Mouse (Mus musculus): ENCODE data around the gene Fam83g. TPM values are rescaled to one million over a fixed set of nuclear protein-coding genes. Genes with fewer than 3 reads are reported as not detected.

Gene Fam83g
- total and polyA plus RNA-seq, 3 experiments = 0.26 to 0.30 (median 0.29) TPM

- no peak overlapping the region for H3K4me3 ChIP-seq
- H3K27ac ChIP-seq = peak overlapping the region; percentile 58
- intact Hi-C loops (cut with DNase I) = no loop called here
- 86% methylated on average over 5 of the region's 5 CpGs for WGBS
- no peak overlapping the region for H3K9ac ChIP-seq (ENCODE audit: low read depth, low read length)
- no peaks in the 10 kb centered on the region for H3K79me2 ChIP-seq (replicated peaks; ENCODE audit: control insufficient read depth, insufficient read depth, low read length)
- no peak for DNase-seq
- H3K4me1 ChIP-seq (ENCODE audit: control insufficient read depth, insufficient read depth, low read length) = peaks cover 10% of the 10 kb centered on the region
- no peaks in the 10 kb centered on the region for H3K36me3 ChIP-seq (ENCODE audit: control insufficient read depth, insufficient read depth, low read length)
- no peaks in the 10 kb centered on the region for H3K27me3 ChIP-seq (ENCODE audit: control insufficient read depth, insufficient read depth, low read length)
- no peak for TF ChIP-seq POLR2A (IDR thresholded peaks at IDR 0.05; ENCODE audit: insufficient read depth, low read depth, low read length)
- no peak for TF ChIP-seq CTCF (IDR thresholded peaks at IDR 0.05)
- TF ChIP-seq EP300 (IDR thresholded peaks at IDR 0.05; ENCODE audit: insufficient read depth, low read depth, low read length) = no peak
Observed at GRCm38 (mm10) chr11:61645357-61645857, 38.5 kb upstream of the Fam83g start.

DNA sequence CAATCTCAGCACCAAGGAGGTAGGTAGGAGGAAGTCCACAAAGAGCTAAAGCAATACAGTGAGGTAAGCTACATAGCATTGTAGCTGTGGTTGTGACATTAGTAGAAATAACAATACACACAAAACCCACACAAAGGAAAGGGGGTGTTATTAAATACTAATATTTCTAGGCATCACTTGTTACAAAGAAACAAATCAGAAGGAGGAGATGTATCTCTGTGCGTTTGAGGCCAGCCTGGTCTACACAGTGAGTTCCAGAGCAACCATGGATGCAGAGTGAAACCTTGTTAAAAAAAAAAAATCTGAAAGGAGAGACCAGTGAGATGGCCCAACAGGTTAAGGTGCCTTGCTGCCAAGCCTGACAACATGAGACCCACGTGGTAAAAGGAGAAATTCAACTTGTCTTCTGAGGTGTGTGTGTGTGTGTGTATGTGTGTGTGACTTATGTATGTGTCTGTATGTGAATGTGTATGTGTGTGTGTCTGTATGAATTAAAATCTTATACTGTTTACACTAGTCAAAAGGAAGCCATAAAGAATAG, 37.3 kb upstream of the Fam83g start:
- no peak overlapping the region for H3K27ac ChIP-seq
- intact Hi-C loops (cut with DNase I) = no loop called here
- no peak for TF ChIP-seq CTCF (IDR thresholded peaks at IDR 0.05)
- TF ChIP-seq POLR2A (IDR thresholded peaks at IDR 0.05; ENCODE audit: insufficient read depth, low read depth, low read length) = no peak
- no peak for TF ChIP-seq EP300 (IDR thresholded peaks at IDR 0.05; ENCODE audit: insufficient read depth, low read depth, low read length)
- peaks cover 10% of the 10 kb centered on the region for H3K4me1 ChIP-seq (ENCODE audit: control insufficient read depth, insufficient read depth, low read length)
- no peaks in the 10 kb centered on the region for H3K27me3 ChIP-seq (ENCODE audit: control insufficient read depth, insufficient read depth, low read length)
- no peak overlapping the region for H3K9ac ChIP-seq (ENCODE audit: low read depth, low read length)
- 70% methylated on average over 2 of the region's 2 CpGs for WGBS
- DNase-seq = no peak
- no peak overlapping the region for H3K4me3 ChIP-seq
- H3K36me3 ChIP-seq (ENCODE audit: control insufficient read depth, insufficient read depth, low read length) = no peaks in the 10 kb centered on the region
- no peaks in the 10 kb centered on the region for H3K79me2 ChIP-seq (replicated peaks; ENCODE audit: control insufficient read depth, insufficient read depth, low read length)

DNA sequence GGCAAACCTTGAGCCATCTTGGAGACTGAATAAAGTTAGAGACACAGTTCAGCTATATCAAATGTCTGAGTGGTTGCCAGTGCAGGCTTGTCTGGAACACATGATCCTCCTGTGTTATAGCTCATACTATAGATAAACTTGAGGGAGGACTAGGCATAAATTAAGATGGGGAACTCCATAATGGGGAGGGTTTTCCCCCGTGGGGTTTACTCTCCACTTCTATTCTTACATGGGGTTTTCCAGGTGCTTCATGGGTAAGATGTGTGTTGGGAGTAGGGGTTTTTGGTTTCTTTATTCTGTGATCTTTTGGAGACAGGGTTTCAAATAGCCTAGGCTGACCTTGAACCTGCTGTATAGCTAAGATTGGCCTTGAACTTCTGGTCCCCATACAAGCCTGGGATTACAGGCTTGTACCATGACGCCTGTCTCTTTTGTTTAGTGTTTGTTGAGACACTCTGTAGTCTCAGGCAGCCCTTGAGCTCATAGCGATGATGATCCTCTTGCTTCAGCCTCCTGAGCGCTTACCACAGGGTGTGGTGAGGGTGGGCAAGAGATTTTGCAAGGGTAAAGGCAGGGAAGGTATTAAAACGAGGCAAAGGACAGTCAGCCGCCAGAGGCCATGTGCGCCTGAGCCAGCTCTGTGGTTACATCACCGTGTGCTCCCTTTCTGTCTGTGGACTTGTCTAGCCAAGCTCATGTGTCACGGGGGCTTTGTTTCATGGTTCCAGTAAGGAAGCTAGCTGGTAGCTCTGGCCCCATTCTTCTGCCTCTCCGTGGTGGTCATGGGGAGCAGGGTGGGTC, 36.6 kb upstream of the Fam83g start:
- TF ChIP-seq CTCF (IDR thresholded peaks at IDR 0.05) = no peak
- no peak for TF ChIP-seq POLR2A (IDR thresholded peaks at IDR 0.05; ENCODE audit: insufficient read depth, low read depth, low read length)
- no peak for TF ChIP-seq EP300 (IDR thresholded peaks at IDR 0.05; ENCODE audit: insufficient read depth, low read depth, low read length)
- Histone ChIP-seq H3K27ac (no peak overlapping the region), H3K79me2 (replicated peaks; ENCODE audit: control insufficient read depth, insufficient read depth, low read length) (no peaks in the 10 kb centered on the region), H3K4me3 (no peak overlapping the region), H3K4me1 (ENCODE audit: control insufficient read depth, insufficient read depth, low read length) (peaks cover 11% of the 10 kb centered on the region), H3K27me3 (ENCODE audit: control insufficient read depth, insufficient read depth, low read length) (no peaks in the 10 kb centered on the region), H3K9ac (ENCODE audit: low read depth, low read length) (no peak overlapping the region), H3K36me3 (ENCODE audit: control insufficient read depth, insufficient read depth, low read length) (no peaks in the 10 kb centered on the region)
- DNase-seq = no peak
- WGBS = 74% methylated on average over 10 of the region's 10 CpGs
- intact Hi-C loops (cut with DNase I) = no loop called here

GRCm38 (mm10) chr11:61647956-61648748, 35.7 kb upstream of the Fam83g start:
- H3K27ac ChIP-seq = no peak overlapping the region; the same call in 1 of the 2 replicates
- H3K4me1 ChIP-seq (ENCODE audit: control insufficient read depth, insufficient read depth, low read length) = peaks cover 12% of the 10 kb centered on the region
- no peak for DNase-seq
- no peak overlapping the region for H3K9ac ChIP-seq (ENCODE audit: low read depth, low read length)
- 34% methylated on average over 6 of the region's 6 CpGs for WGBS
- no peak for TF ChIP-seq POLR2A (IDR thresholded peaks at IDR 0.05; ENCODE audit: insufficient read depth, low read depth, low read length)
- H3K4me3 ChIP-seq = no peak overlapping the region
- H3K79me2 ChIP-seq (replicated peaks; ENCODE audit: control insufficient read depth, insufficient read depth, low read length) = no peaks in the 10 kb centered on the region
- no peaks in the 10 kb centered on the region for H3K36me3 ChIP-seq (ENCODE audit: control insufficient read depth, insufficient read depth, low read length)
- intact Hi-C loops (cut with DNase I) = no loop called here
- H3K27me3 ChIP-seq (ENCODE audit: control insufficient read depth, insufficient read depth, low read length) = no peaks in the 10 kb centered on the region

DNA sequence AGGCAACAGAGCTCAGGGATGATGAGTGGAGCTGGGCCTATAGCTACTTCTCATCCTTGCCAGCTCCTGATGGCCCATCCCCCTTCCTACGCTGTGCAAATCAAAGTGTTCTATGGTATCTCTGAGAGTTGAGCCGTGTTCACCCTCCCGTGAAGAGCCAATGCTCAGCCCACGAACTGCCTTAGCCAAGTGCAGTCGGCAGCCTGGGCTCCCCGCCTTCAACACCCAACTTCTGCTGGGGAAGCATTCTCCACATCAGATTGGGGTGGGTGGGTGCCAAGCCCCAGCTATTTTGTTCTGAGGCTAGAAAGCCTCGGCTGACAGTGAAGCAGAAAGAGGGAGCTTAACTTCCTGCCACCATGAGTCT, 35.2 kb upstream of the Fam83g start:
- 81% methylated on average over 7 of the region's 7 CpGs for WGBS
- H3K4me3 ChIP-seq = no peak overlapping the region
- intact Hi-C loops (cut with DNase I) = no loop called here

DNA sequence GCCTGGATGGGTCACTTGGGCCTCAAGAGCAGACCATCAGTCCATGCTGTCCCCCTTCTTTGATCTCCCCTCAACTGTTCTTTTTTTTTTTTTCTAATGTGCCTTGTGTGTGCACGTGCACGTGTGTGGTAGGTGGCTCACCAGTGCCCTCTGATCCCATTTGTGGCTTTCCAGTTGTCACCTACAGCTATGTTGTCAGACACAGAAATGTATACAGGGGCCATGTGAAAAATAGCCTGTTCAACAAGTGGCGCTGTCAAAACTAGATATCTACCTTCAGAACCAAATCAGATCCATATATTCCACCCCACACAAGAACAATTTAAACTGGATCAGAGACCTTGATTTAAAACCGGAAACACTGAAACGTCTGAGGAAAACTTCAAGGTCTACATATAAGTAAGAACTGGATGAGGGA, 34.7 kb upstream of the Fam83g start:
- no peak overlapping the region for H3K9ac ChIP-seq (ENCODE audit: low read depth, low read length)
- H3K4me3 ChIP-seq = no peak overlapping the region
- TF ChIP-seq CTCF (IDR thresholded peaks at IDR 0.05) (no peak), POLR2A (IDR thresholded peaks at IDR 0.05; ENCODE audit: insufficient read depth, low read depth, low read length) (no peak), EP300 (IDR thresholded peaks at IDR 0.05; ENCODE audit: insufficient read depth, low read depth, low read length) (no peak)
- WGBS = 93% methylated on average over 5 of the region's 5 CpGs
- H3K27ac ChIP-seq = no peak overlapping the region
- DNase-seq = no peak
- no peaks in the 10 kb centered on the region for H3K27me3 ChIP-seq (ENCODE audit: control insufficient read depth, insufficient read depth, low read length)
- H3K36me3 ChIP-seq (ENCODE audit: control insufficient read depth, insufficient read depth, low read length) = no peaks in the 10 kb centered on the region
- intact Hi-C loops (cut with DNase I) = no loop called here
- H3K4me1 ChIP-seq (ENCODE audit: control insufficient read depth, insufficient read depth, low read length) = peaks cover 11% of the 10 kb centered on the region
- no peaks in the 10 kb centered on the region for H3K79me2 ChIP-seq (replicated peaks; ENCODE audit: control insufficient read depth, insufficient read depth, low read length)

More for the DNA sequence above, 35.2 kb upstream of the Fam83g start:
- H3K4me1 ChIP-seq (ENCODE audit: control insufficient read depth, insufficient read depth, low read length) = peaks cover 11% of the 10 kb centered on the region
- H3K9ac ChIP-seq (ENCODE audit: low read depth, low read length) = no peak overlapping the region
- no peaks in the 10 kb centered on the region for H3K79me2 ChIP-seq (replicated peaks; ENCODE audit: control insufficient read depth, insufficient read depth, low read length)
- H3K36me3 ChIP-seq (ENCODE audit: control insufficient read depth, insufficient read depth, low read length) = no peaks in the 10 kb centered on the region
- no peak for DNase-seq
- TF ChIP-seq CTCF (IDR thresholded peaks at IDR 0.05) = no peak
- H3K27ac ChIP-seq = no peak overlapping the region
- H3K27me3 ChIP-seq (ENCODE audit: control insufficient read depth, insufficient read depth, low read length) = no peaks in the 10 kb centered on the region
